Mouse (Mus musculus): Measurements from ENCODE around the gene Tsnaxip1.

DNA sequence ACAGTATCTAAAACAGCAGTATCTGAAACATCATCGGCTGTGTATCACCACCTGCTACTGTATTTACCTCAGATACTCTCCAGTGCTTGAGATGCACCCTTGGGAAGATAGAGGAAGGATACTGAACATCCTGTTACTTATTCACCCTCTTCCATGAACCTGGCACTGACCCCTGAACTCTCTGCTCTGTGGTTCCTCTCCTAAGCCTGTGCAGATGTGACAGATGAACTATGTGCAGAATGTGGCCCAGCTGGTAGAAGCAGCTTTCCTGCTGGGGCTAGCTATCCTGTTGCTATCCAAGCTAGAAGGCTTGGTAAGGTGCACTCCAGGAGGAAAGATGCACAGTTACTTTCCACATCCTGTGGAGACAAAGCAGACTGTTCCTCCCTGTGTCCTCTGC is 34.2 kb upstream of the Tsnaxip1 start:
- TF ChIP-seq CTCF (IDR thresholded peaks at IDR 0.05; ENCODE audit: extremely low read depth, insufficient read depth, insufficient read length, insufficient replicate concordance) = no peak
- TF ChIP-seq POLR2A (IDR thresholded peaks at IDR 0.05; ENCODE audit: low read depth, low read length) = no peak
